Mouse (Mus musculus): ENCODE data around the gene Sec23b.

GRCm38 (mm10) chr2:144599831-144600687 lies 44.0 kb downstream of the Sec23b start, which contains the start of gene Dtd1:
- peak in 1 of 2 experiments; percentile 81; a peak in 2 of 4 replicates for TF ChIP-seq CTCF (conservative IDR thresholded peaks at IDR 0.05 in 1 of 2, IDR thresholded peaks at IDR 0.05 in 1 of 2; ENCODE audit: low read depth in 2 of 2, low read length in 2 of 2)
- TF ChIP-seq USF2 (conservative IDR thresholded peaks at IDR 0.05; ENCODE audit: low read depth, low read length), result no peak
- peak; percentile 34; the same call in 1 of the 2 replicates for TF ChIP-seq SMC3 (IDR thresholded peaks at IDR 0.05; ENCODE audit: low read depth, low read length)
- peak; percentile 59; the same call in 1 of the 2 replicates for TF ChIP-seq POLR2AphosphoS2 (IDR thresholded peaks at IDR 0.05; ENCODE audit: low read depth, low read length)
- TF ChIP-seq CHD1 (IDR thresholded peaks at IDR 0.05; ENCODE audit: low read depth, low read length), result no peak
- TF ChIP-seq POLR2A (IDR thresholded peaks at IDR 0.05; ENCODE audit: low read depth, low read length), result peak; percentile 83
- TF ChIP-seq ETS1 (conservative IDR thresholded peaks at IDR 0.05; ENCODE audit: low read depth, low read length), result no peak; the same call in 1 of the 2 replicates

Measured in CH12.LX (cell line).